Mouse (Mus musculus) CD4-positive, CD25-positive, alpha-beta regulatory T cell, adult 4 months (primary cell): ENCODE data around the gene March10. TPM values are rescaled to one million over a fixed set of nuclear protein-coding genes. Genes with fewer than 3 reads are reported as not detected.

ENCODE experiments used
- ATAC-seq: one replicate; pipeline ENCODE4 v1.8.0; 2017
- polyA plus RNA-seq, 2 experiments: library from polyadenylated mRNA; unstranded; fragments of 100-300 nt; shearing (Covaris generic); gene quantifications; one replicate each; pipeline ENCODE4 v1.2.1; 2017

March10 gene
- polyA plus RNA-seq, 2 experiments from 2014 or later: not detected

- ATAC-seq: no peak
Measured at GRCm38 (mm10) chr11:105350643-105351042, 105.9 kb downstream of the March10 start.

GRCm38 (mm10) chr11:105349780-105350324, 106.7 kb downstream of the March10 start:
- no peak for ATAC-seq

DNA sequence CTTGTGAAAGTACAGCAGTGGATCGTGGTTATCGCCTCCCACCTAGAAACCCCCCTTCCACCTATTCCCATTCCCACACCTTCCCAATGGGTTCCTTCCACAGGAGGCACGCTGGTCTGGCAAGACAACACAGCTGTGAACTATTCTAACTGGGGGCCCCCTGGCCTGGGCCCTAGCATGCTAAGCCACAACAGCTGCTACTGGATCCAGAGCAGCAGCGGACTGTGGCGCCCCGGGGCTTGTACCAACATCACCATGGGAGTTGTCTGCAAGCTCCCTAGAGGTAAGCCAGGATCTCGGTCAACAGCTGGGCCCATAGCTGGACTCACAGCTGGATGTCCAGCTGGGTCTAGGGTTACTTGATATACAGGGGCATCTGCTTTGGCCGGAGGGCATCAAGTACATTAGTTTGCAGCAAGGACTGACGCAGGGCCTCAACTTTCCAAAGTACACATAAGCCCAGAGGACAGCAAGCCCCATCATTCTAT, 108.0 kb downstream of the March10 start:
- ATAC-seq: no peak

GRCm38 (mm10) chr11:105347162-105348161, 109.1 kb downstream of the March10 start:
- no peak for ATAC-seq

DNA sequence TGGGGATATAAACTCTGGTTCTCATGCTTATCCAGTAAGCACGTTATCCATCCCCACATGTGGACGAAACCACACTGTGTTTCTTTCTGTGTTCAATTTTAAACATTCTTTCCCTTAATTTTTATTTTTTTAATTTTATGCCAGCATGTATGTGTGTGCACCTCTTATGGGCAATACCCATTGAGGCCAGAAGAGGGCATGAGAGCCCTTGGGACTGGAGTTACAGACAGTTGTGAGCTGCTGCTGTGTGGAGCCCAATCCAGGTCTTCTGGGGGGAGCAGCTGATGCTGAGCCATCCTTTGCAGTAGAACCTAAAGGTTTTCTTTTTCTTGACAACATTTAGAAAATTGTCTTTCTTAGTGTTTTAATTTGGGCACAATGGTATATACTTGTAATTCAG, 111.3 kb downstream of the March10 start:
- ATAC-seq: no peak

- ATAC-seq: no peak
Measured at GRCm38 (mm10) chr11:105338596-105339390, 117.7 kb downstream of the March10 start.

GRCm38 (mm10) chr11:105333867-105334670, 122.5 kb downstream of the March10 start:
- ATAC-seq: no peak

GRCm38 (mm10) chr11:105332468-105332867, 124.1 kb downstream of the March10 start:
- ATAC-seq: no peak

GRCm38 (mm10) chr11:105331732-105332131, 124.8 kb downstream of the March10 start:
- no peak for ATAC-seq

GRCm38 (mm10) chr11:105331129-105331528, 125.4 kb downstream of the March10 start:
- ATAC-seq: no peak

DNA sequence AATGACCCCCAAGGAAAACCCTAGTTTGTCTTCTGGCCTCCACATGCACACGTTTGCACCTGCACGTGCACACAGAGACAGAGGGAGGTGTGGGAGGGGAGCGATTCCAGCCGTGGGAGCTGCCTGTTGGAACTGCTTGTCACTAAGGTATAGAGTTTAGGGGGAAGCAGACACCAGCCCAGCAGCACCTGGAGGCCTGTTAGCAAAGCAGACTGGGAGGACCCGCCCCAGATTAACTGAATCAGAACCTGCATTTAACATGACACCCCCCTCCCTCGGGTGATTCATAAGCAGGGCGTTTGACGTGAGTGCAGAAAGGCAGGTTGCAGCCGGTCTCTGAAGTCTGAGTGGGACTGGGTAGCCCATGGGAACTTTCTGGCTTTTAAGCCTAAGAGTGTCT, 126.6 kb downstream of the March10 start:
- ATAC-seq: no peak

DNA sequence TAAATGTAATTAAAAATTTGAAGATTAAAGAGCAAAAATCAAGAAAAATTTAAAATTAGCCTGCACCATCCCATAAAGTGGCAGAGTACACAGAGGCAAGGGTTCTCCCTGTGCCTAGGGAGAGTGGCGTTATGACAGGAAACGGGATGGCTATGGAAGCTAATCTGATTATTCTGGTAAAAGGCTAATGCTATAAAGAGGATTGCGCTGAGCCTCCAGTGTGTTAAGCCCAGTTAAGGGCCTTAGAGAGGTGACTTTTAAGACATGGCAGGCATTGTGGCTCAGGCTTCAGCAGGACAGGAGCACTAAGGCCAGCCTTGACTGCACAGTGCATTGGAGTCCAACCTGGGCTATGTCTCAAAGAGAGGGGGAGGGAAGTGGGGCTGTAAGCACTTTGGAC, 129.4 kb downstream of the March10 start:
- no peak for ATAC-seq

DNA sequence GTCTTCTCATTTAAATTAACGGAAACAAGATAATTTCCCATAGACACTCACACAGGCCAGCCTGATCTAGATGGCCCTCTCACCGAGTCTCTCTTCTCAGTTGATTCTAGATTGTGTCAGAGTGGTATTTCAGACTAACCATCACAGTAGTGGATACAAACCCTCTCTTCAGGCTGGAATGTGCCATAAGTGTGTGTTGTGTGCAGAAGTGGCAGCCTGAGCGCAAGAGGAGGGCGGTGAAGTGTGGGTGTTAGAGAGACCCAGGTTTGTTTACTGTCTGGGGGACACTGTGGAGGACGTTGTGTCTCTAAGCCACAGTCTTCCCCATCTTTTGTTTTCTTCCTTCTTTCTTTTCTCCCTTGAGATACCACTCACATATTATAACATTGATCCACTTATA, 133.0 kb downstream of the March10 start:
- no peak for ATAC-seq

- no peak for ATAC-seq
Measured at GRCm38 (mm10) chr11:105321090-105321489, 135.4 kb downstream of the March10 start.

DNA sequence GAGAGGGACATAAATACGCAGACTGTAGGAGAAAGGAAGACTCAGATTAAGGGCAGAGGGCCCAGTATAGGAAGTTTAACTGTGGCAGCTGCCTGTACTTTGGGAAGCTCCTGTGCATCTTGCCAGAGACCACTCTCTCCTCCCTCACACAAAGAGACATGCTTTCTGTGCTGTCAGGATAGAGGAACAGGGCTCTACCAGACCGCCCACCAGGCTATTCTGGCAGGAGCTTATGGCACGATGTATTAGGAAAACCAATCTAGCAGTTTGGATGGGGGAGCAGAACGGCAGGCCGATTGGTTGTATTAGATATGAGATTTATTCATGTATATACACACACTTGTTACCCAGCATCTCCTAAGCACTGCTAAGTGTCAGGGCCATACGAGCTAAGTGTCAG, 138.8 kb downstream of the March10 start:
- ATAC-seq: no peak

GRCm38 (mm10) chr11:105316121-105316520, 140.4 kb downstream of the March10 start:
- no peak for ATAC-seq

DNA sequence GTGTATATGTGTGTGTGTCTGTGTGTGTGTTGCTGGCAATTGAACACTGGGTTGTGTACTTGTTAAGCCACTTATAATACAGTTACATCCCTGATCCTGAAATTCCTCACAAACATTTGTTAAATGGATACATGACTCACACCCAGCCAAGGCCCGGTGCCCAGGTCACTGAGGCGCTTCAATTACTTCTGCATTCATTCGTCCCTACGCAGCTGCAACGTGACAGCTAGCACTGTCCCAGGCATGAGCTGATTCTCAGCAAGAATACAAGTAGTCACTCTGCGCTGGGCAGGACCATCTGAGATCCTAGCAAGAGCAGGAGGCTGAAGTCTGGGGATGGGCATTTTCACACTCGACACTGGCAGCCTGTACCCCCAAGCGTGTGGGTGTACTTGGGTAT, 141.2 kb downstream of the March10 start:
- ATAC-seq: no peak

- no peak for ATAC-seq
Measured at GRCm38 (mm10) chr11:105313633-105314014, 142.9 kb downstream of the March10 start.

DNA sequence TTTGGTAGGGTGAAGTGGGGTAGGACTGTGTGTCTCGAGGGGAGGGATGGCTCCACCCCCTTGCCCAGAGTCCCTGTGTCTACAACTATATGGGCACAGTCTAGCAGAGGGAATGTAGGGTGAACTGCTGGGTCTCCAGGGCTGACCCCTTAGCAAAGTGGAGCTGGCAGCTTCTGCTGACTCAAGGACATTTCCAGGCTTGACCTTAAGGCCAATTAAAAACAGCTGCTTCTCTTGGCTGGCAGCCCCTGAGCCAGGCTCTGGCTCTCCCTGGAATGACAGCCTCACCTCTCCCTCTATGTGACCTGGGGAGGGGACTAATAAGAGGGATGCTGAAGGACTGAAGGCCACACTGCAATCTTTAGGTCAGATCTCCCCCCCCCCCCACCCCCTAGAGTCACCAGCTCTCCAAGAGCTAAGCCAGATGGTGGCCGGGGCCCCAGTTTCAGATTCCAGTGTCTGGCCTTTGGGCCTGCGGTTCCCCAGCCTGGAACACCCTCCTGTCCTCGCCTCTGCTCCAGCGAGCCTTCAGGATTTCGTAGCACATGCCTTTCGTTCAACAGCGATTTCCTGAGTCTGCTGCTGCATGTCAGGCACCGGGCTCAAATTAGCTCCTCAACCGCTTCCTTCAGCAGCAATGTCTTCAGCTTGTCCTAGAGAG, 143.4 kb downstream of the March10 start:
- no peak for ATAC-seq

GRCm38 (mm10) chr11:105312311-105312942, 144.1 kb downstream of the March10 start:
- ATAC-seq: no peak
